Mouse (Mus musculus) myocyte (in vitro differentiated cells): Measurements from ENCODE around the gene Nutm1. TPM values are rescaled to one million over a fixed set of nuclear protein-coding genes. Genes with fewer than 3 reads are reported as not detected.

Source experiments
- H3K27me3 ChIP-seq: one replicate; pipeline ENCODE4 v1.6.1; 2011; ENCODE audit not compliant: control insufficient read depth, insufficient read depth, insufficient read length
- H3K36me3 ChIP-seq: one replicate; pipeline ENCODE4 v1.6.1; 2011; ENCODE audit not compliant: control insufficient read depth, insufficient read depth
- H3K4me2 ChIP-seq: one replicate; pipeline ENCODE4 v1.6.1; 2011; ENCODE audit warnings: low read depth, control low read depth
- H3K4me3 ChIP-seq: one replicate; pipeline ENCODE4 v1.5.1; 2011; ENCODE audit warnings: mild to moderate bottlenecking, control low read depth, moderate library complexity
- H3K79me2 ChIP-seq: one replicate; pipeline ENCODE4 v1.6.1; 2011; ENCODE audit not compliant: control insufficient read depth, insufficient read depth
- H3ac ChIP-seq: one replicate; pipeline ENCODE4 v1.6.1; 2011; ENCODE audit not compliant: control insufficient read depth, insufficient read length
- CEBPB ChIP-seq: IDR thresholded peaks from 2 replicates; pipeline ENCODE4 v1.6.1; 2011; ENCODE audit warnings: mild to moderate bottlenecking, moderate library complexity; ENCODE audit not compliant: poor library complexity, insufficient read depth, severe bottlenecking
- E2F4 ChIP-seq: IDR thresholded peaks from one replicate; pipeline ENCODE4 v1.6.1; 2011; ENCODE audit warnings: mild to moderate bottlenecking, control low read depth, moderate library complexity; ENCODE audit not compliant: insufficient read depth
- MAX ChIP-seq: IDR thresholded peaks from one replicate; pipeline ENCODE4 v1.6.1; 2011; ENCODE audit warnings: low read depth, mild to moderate bottlenecking, control low read depth
- MYOD1 ChIP-seq, 3 experiments: IDR thresholded peaks; one replicate each; pipeline ENCODE4 v1.6.1; 2011; ENCODE audit warnings: control low read depth in 2 of 3, low read depth in 2 of 3, mild to moderate bottlenecking in 2 of 3, moderate library complexity in 1 of 3; ENCODE audit not compliant: insufficient read length in 2 of 3, control insufficient read depth in 1 of 3
- MYOG ChIP-seq, 3 experiments: IDR thresholded peaks; one replicate each; pipeline ENCODE4 v1.6.1; 2011; ENCODE audit warnings: control low read depth in 2 of 3, low read depth in 2 of 3, mild to moderate bottlenecking in 2 of 3; ENCODE audit not compliant: insufficient read length in 2 of 3, control insufficient read depth in 1 of 3, insufficient read depth in 1 of 3
- POLR2A ChIP-seq: IDR thresholded peaks from one replicate; pipeline ENCODE4 v1.6.1; 2011; ENCODE audit warnings: low read depth, mild to moderate bottlenecking, control low read depth, moderate library complexity; ENCODE audit not compliant: insufficient read length
- POLR2AphosphoS2 ChIP-seq: IDR thresholded peaks from one replicate; pipeline ENCODE4 v1.6.1; 2011; ENCODE audit warnings: low read depth, control low read depth; ENCODE audit not compliant: insufficient read length
- REST ChIP-seq: IDR thresholded peaks from one replicate; pipeline ENCODE4 v1.6.1; 2011; ENCODE audit warnings: mild to moderate bottlenecking, control low read depth, moderate library complexity; ENCODE audit not compliant: insufficient read depth, insufficient read length
- SRF ChIP-seq: IDR thresholded peaks from one replicate; pipeline ENCODE4 v1.6.1; 2011; ENCODE audit warnings: low read depth; ENCODE audit not compliant: control insufficient read depth, insufficient read length
- TCF12 ChIP-seq: IDR thresholded peaks from one replicate; pipeline ENCODE4 v1.6.1; 2011; ENCODE audit warnings: mild to moderate bottlenecking, control low read depth; ENCODE audit not compliant: poor library complexity, insufficient read depth, severe bottlenecking
- TCF3 ChIP-seq: IDR thresholded peaks from one replicate; pipeline ENCODE4 v1.6.1; 2011; ENCODE audit warnings: low read depth, control low read depth; ENCODE audit not compliant: insufficient read length
- USF1 ChIP-seq: IDR thresholded peaks from one replicate; pipeline ENCODE4 v1.6.1; 2011; ENCODE audit warnings: low read depth, mild to moderate bottlenecking, control low read depth, moderate library complexity
- polyA plus RNA-seq: library from polyadenylated mRNA; unstranded; fragments of >200 nt; fragmentation: generic; extraction: Trizol; gene quantifications from one replicate; pipeline ENCODE4 v1.2.1, GENCODE M21; 2012; ENCODE audit warnings: missing spikeins

Gene Nutm1
- polyA plus RNA-seq, 1 experiment = not detected

GRCm38 (mm10) chr2:112203056-112203455 is 56.0 kb downstream of the Nutm1 start:
- no peak overlapping the region for H3ac ChIP-seq
- no peaks in the 10 kb centered on the region for H3K27me3 ChIP-seq
- TF ChIP-seq TCF12 (no peak), USF1 (no peak), E2F4 (no peak), TCF3 (no peak), POLR2AphosphoS2 (no peak), REST (no peak), CEBPB (no peak), MYOG (IDR thresholded peaks at IDR 0.05; ENCODE audit: control insufficient read depth in 1 of 3, insufficient read depth in 1 of 3, insufficient read length in 2 of 3, low read depth in 2 of 3) (no peak), MYOD1 (IDR thresholded peaks at IDR 0.05; ENCODE audit: control insufficient read depth in 1 of 3, insufficient read length in 2 of 3, low read depth in 2 of 3) (no peak), SRF (no peak), POLR2A (no peak), MAX (no peak)
- no peak overlapping the region for H3K4me2 ChIP-seq
- no peak overlapping the region for H3K4me3 ChIP-seq
- no peaks in the 10 kb centered on the region for H3K79me2 ChIP-seq
- no peaks in the 10 kb centered on the region for H3K36me3 ChIP-seq

Other genes with a start within 250 kb of the Nutm1 start
- gene Olfr1310, start 246.6 kb downstream of the Nutm1 start, polyA plus RNA-seq = not detected
- gene Olfr1311, start 234.9 kb downstream of the Nutm1 start, polyA plus RNA-seq = not detected
- not detected for gene Olfr1312, start 209.1 kb downstream of the Nutm1 start, polyA plus RNA-seq
- gene Olfr1313, start 181.4 kb downstream of the Nutm1 start, polyA plus RNA-seq = not detected
- not detected for gene Olfr1314, start 162.5 kb downstream of the Nutm1 start, polyA plus RNA-seq
- not detected for gene Olfr1315-ps1, start 143.9 kb downstream of the Nutm1 start, polyA plus RNA-seq
- not detected for gene Olfr1316, start 124.3 kb downstream of the Nutm1 start, polyA plus RNA-seq
- gene Olfr1317, start 119.0 kb downstream of the Nutm1 start, polyA plus RNA-seq = not detected
- not detected for gene Olfr1318, start 105.1 kb downstream of the Nutm1 start, polyA plus RNA-seq
- 32.8 TPM for gene Lpcat4, start 19.8 kb downstream of the Nutm1 start, polyA plus RNA-seq
- gene Nop10, start 2.6 kb upstream of the Nutm1 start, polyA plus RNA-seq = 129 TPM
- 7.0 TPM for gene Slc12a6, start 6.5 kb upstream of the Nutm1 start, polyA plus RNA-seq
- not detected for gene Gm21985, start 7.0 kb upstream of the Nutm1 start, polyA plus RNA-seq
- gene Emc4, start 108.7 kb upstream of the Nutm1 start, polyA plus RNA-seq = 184 TPM
- gene Katnbl1, start 119.9 kb upstream of the Nutm1 start, polyA plus RNA-seq = 9.0 TPM
- gene Emc7, start 195.7 kb upstream of the Nutm1 start, polyA plus RNA-seq = 19.8 TPM
- gene Chrm5, start 221.5 kb upstream of the Nutm1 start, polyA plus RNA-seq = not detected
- 11.8 TPM for gene Aven, start 233.7 kb upstream of the Nutm1 start, polyA plus RNA-seq